Mouse (Mus musculus) myocyte (in vitro differentiated cells): Measurements from ENCODE around the gene Gbx1.

Experiments used
- CEBPB ChIP-seq: IDR thresholded peaks from 2 replicates; pipeline ENCODE4 v1.6.1; 2011; ENCODE audit warnings: mild to moderate bottlenecking, moderate library complexity; ENCODE audit not compliant: poor library complexity, insufficient read depth, severe bottlenecking
- MAX ChIP-seq: IDR thresholded peaks from one replicate; pipeline ENCODE4 v1.6.1; 2011; ENCODE audit warnings: low read depth, mild to moderate bottlenecking, control low read depth
- MYOD1 ChIP-seq, 3 experiments: IDR thresholded peaks; one replicate each; pipeline ENCODE4 v1.6.1; 2011; ENCODE audit warnings: control low read depth in 2 of 3, low read depth in 2 of 3, mild to moderate bottlenecking in 2 of 3, moderate library complexity in 1 of 3; ENCODE audit not compliant: insufficient read length in 2 of 3, control insufficient read depth in 1 of 3
- POLR2A ChIP-seq: IDR thresholded peaks from one replicate; pipeline ENCODE4 v1.6.1; 2011; ENCODE audit warnings: low read depth, mild to moderate bottlenecking, control low read depth, moderate library complexity; ENCODE audit not compliant: insufficient read length
- POLR2AphosphoS2 ChIP-seq: IDR thresholded peaks from one replicate; pipeline ENCODE4 v1.6.1; 2011; ENCODE audit warnings: low read depth, control low read depth; ENCODE audit not compliant: insufficient read length
- REST ChIP-seq: IDR thresholded peaks from one replicate; pipeline ENCODE4 v1.6.1; 2011; ENCODE audit warnings: mild to moderate bottlenecking, control low read depth, moderate library complexity; ENCODE audit not compliant: insufficient read depth, insufficient read length

GRCm38 (mm10) chr5:24490413-24490920, 36.5 kb downstream of the Gbx1 start:
- TF ChIP-seq POLR2A = no peak
- no peak for TF ChIP-seq MAX
- no peak for TF ChIP-seq MYOD1 (IDR thresholded peaks at IDR 0.05; ENCODE audit: control insufficient read depth in 1 of 3, insufficient read length in 2 of 3, low read depth in 2 of 3)
- no peak for TF ChIP-seq CEBPB
- TF ChIP-seq REST = no peak
- no peak for TF ChIP-seq POLR2AphosphoS2
